Mouse (Mus musculus): ENCODE measurements around the gene Gm28043.

Gene Gm28043

GRCm38 (mm10) chr17:29627285-29627684 lies 12.6 kb downstream of the Gm28043 start:
- no peak for DNase-seq

GRCm38 (mm10) chr17:29628946-29629345 lies 14.3 kb downstream of the Gm28043 start:
- no peak for DNase-seq

- no peak for DNase-seq
Measured at GRCm38 (mm10) chr17:29629620-29630019, 14.9 kb downstream of the Gm28043 start.

DNA sequence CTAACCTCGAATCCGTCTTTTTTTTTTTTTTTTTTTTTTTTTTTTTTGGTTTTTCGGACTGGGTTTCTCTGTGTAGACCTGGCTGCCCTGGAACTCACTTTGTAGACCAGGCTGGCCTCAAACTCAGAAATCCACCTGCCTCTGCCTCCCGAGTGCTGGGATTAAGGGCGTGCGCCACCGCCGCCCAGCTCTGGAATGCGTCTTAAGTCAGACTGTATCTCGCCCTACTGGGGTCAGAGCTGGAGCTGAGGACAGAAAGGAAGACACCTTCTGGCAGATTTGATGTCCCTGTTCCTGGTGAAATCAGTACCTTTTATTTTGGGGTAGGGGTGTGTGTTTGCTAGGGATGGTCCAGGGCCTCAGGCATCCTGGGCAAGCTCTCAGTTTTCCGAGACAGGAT lies 17.6 kb downstream of the Gm28043 start:
- no peak for DNase-seq

DNA sequence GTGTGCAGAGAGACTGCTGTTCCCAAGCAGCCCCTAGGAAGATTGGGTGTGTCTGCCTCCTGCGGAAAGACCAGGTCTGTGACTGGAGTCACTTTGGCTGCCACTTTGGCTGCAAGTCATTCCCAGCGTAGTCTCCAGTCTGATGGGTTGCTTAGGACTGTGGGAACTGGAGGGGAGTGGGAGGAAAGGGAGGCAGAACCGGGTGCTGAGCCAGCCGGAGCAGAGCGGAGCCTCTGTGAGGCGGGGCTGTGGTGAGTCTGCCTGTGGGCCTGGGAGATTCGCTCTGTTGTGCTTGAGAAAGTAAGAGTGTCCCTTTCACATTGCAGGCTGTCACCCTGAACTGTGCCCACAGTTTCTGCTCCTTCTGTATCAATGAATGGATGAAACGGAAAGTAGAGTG lies 20.8 kb downstream of the Gm28043 start:
- no peak for DNase-seq

- DNase-seq, result peak; percentile 42
Measured at GRCm38 (mm10) chr17:29636118-29636517, 21.4 kb downstream of the Gm28043 start.

- no peak for DNase-seq
Measured at GRCm38 (mm10) chr17:29637377-29637776, 22.7 kb downstream of the Gm28043 start.

DNA sequence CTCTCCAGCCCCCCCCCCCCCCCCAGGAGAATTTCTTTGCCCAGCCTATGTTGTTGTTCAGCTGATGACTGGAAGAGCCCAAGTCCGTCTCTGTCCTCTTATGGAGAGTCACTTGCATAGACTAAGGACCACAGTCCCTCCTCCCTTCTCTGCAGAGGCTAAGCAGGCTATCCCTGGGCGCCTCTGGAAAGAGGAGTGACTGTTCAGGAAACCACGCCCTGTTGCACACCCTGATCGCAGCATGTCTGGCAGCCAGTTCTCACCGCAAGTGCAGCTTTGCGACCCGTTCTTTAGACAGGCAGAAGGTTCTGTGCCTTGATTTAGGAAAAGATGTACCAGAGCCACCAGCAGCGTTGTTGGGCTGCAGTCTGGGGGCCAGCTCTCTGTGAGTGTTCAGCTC lies 23.2 kb downstream of the Gm28043 start:
- no peak for DNase-seq

DNA sequence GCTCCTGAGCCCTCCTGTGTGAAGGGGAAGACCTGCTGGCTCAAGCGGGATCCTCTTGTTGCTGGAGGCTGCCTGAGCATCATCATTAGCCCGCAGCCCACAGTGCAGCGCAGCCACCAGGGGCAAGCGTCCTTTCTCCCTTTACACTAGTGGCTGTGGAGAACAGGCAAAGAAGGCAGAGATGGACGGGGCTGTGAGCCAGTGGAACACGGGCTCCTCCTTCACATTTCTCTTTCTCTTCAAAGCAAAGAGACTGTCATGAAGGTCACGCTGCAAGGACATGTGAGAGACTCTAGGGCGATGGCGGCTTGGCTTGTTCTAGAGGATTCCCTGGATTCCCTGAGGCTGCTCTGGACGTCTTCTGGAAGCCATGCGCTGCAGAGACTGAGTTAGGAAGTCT lies 26.3 kb downstream of the Gm28043 start:
- no peak for DNase-seq

DNA sequence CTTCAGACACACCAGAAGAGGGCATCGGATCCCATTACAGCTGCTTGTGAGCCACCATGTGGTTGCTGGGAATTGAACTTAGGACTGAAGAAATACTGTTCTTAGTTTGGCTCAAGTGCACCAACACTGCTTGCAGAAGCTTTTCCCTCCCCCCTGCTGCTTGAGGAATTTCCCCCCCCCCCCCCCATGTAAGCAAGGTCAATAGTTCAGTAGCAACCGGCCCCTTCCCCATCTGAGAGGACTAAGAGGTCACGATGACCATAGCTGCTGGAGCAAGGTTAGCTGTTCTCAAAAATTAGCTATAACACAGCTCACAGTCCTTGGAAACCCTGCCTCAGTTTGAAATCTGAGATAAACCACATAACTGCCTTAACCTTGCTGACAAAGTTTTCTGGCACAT lies 27.5 kb downstream of the Gm28043 start:
- no peak for DNase-seq

- no peak for DNase-seq
Measured at GRCm38 (mm10) chr17:29658249-29658648, 43.6 kb downstream of the Gm28043 start.

- peak; percentile 98 for DNase-seq
Measured at GRCm38 (mm10) chr17:29660076-29660761, 45.5 kb downstream of the Gm28043 start, which contains the start of gene Cmtr1. TSS of gene Cmtr1 (plus strand) at chr17:29660595.

- DNase-seq, result peak; percentile 18
Measured at GRCm38 (mm10) chr17:29660762-29661391, 46.2 kb downstream of the Gm28043 start.

DNA sequence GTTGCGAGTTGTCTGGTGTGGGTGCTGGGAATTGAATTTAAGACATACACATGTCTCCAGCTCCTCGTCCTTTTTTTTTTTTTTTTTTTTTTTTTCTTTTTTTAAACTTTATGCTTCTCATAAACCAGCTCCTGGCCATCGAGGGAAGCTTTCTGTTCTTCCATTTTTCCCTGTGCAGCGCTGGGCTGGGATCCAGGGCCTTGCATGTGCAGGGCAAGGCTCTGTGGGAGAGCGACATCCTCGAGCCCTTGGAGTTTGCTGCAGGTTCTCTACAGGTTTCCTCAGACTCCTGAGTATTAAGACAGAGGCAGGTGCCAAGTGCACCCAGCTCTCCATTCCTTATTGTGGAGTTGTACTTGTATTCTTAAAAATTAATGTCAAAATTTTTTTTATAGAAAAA lies 47.5 kb downstream of the Gm28043 start:
- no peak for DNase-seq

GRCm38 (mm10) chr17:29668051-29668986 lies 53.6 kb downstream of the Gm28043 start:
- no peak for DNase-seq

- DNase-seq, result no peak
Measured at GRCm38 (mm10) chr17:29669030-29669429, 54.4 kb downstream of the Gm28043 start.

DNA sequence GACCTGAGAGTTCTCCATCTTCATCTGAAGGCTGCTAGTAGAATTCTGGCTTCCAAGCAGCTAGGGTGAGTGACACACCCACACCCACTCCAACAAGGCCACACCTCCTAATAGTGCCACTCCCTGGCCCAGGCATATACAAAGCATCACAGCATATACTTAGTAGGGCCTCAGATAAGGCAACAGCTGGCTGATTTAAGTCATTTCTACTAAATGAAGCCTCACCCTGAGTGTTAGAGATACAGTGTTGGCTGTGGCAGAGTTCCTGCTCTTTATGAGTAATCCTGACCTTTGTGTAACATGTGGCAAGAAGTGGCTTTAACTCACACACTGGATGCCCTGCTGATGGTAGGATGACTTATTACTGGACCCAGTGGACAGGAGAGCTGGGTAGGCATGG lies 55.3 kb downstream of the Gm28043 start:
- DNase-seq, result no peak

- DNase-seq, result no peak
Measured at GRCm38 (mm10) chr17:29671021-29671420, 56.3 kb downstream of the Gm28043 start.

- DNase-seq, result no peak
Measured at GRCm38 (mm10) chr17:29673325-29673724, 58.6 kb downstream of the Gm28043 start.

DNA sequence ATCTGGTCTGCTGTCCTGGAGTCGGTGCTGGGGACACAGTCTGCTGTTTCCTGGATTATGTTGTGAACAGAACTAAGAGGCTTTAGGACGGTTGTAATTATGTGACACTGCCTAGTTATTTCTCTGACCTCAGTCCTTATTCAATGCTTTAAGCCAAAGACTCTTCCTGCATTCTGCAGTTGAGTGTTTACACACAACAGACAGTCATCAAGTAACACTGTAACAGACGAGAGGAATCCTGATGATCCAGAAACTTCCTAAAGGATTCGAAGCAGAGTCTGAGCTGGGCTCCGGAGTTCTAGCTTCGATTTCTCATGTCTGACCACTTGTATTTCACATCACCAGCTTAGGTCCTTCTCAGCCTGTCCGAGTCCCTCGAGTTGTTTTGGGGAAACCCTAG lies 63.9 kb downstream of the Gm28043 start:
- no peak for DNase-seq

DNA sequence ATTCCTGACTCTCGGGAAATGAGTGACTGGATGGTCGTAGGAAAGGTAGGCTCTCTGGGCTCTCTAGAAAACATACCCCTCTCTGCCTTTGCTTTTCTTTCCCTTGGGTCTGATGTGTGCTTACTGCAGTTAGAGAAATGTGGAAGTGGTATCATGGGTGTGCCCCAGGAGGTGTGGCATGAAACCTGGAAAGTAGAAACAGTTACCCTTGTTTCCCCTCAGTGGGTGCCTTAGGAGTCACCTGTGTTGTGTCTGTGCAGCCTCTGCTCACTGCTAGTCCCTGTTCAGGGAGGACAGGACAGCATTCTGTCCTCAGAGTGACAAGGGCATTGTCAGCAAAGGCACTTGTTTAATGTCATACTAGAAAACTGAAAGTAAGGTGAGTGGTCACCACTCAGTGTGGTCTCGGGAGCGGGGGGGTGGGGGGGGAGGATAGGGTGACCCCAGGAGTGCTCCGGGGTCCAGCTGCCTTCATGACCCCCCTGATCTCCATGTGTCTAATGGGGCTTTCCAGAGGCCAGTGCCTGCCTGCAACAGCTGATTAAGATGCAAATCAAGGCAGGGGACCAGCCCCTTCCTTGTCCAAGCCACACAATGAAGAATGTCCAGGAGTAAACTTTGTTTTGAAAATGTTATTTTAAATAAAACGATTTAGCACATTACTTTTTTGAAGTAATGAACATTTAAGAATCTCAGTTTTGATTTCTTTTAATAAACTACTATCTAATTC lies 64.5 kb downstream of the Gm28043 start:
- DNase-seq, result no peak

- DNase-seq, result no peak
Measured at GRCm38 (mm10) chr17:29680174-29680573, 65.5 kb downstream of the Gm28043 start.

DNA sequence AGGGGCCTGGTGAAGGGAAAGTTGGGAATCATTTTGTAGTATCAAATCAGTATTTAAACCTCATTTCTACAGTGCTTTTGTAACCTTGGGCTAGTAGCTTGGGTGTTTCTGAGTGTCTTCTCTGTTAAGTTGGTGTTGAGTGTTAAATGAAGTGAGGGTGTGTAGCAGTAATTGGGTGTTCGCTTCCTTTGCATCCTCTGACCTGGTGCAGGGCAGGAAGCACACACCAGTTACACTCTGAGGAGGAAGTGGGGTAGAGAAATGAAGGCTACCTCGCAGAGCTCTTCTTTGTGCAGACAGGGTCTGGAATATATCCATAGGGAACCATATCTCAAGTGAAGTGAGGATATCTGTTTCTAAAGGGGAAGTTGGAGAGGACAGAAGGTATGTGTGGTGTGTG lies 66.2 kb downstream of the Gm28043 start:
- no peak for DNase-seq

Data from embryo, embryonic 11 days (tissue).